Mouse (Mus musculus): ENCODE results near the gene Atp2b2.

- no peak for TF ChIP-seq CTCF (IDR thresholded peaks at IDR 0.05; ENCODE audit: low read depth, low read length)
- no peak for TF ChIP-seq POLR2A (IDR thresholded peaks at IDR 0.05; ENCODE audit: borderline replicate concordance, low read depth, low read length)
Observed at GRCm38 (mm10) chr6:113787459-113787968, 254.9 kb downstream of the Atp2b2 start.

Measured in bone marrow macrophage, adult 2 months (primary cell).